Mouse (Mus musculus) adipocyte (in vitro differentiated cells): ENCODE measurements around the gene Asprv1.

Source experiments
- DNase-seq: peaks from one replicate; pipeline ENCODE4 v3.0.0-alpha.2; 2016; ENCODE audit warnings: low spot score

The Asprv1 gene

GRCm38 (mm10) chr6:86627946-86628345 is at the start of gene Asprv1:
Gene Asprv1 (plus strand): TSS chr6:86628164.
- no peak for DNase-seq

DNA sequence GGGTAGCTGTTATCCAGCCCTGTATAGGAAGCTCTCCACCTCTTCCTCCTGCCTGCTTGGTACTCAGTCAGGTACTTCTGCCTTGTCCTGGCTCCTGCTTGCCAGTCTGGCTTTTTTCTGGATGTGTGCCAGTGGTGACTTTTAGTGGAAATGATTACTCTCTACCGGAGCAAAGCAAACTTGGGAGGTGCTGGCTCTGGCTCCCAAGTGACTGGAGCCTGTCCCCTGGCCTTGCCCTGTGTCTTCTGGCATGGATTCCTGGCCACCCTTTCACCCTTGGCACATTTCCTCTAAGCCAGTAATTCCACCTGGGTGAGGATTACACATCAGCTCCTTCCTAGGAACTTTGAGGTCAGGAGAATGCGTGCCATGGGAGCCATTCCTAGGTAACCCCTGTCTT is 49.6 kb upstream of the Asprv1 start:
- DNase-seq: peak; percentile 58

GRCm38 (mm10) chr6:86579066-86579784 is 48.7 kb upstream of the Asprv1 start:
- peak; percentile 68 for DNase-seq

- DNase-seq: no peak
These were observed 48.0 kb upstream of the Asprv1 start for GRCm38 (mm10) chr6:86579926-86580325.

DNA sequence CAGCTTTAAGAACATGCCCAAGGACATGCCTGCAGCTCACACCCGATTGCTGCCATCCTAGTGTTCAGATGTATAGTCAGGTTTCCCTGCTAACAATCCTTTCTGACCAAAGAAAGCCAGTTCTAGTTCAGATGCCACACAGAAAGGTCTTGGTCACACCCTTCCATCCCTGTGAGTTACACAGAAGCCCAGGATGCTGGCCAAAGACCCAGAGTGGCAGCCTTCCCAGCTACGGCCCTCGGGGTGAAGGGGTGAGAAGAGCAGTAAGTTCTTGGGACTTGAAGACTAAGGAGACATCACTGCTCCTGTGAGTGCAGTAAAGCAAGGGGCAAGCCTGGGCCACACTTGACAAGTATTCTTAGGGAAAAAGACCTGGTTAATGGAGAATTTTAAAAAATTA is 44.8 kb upstream of the Asprv1 start:
- peak; percentile 79 for DNase-seq

DNA sequence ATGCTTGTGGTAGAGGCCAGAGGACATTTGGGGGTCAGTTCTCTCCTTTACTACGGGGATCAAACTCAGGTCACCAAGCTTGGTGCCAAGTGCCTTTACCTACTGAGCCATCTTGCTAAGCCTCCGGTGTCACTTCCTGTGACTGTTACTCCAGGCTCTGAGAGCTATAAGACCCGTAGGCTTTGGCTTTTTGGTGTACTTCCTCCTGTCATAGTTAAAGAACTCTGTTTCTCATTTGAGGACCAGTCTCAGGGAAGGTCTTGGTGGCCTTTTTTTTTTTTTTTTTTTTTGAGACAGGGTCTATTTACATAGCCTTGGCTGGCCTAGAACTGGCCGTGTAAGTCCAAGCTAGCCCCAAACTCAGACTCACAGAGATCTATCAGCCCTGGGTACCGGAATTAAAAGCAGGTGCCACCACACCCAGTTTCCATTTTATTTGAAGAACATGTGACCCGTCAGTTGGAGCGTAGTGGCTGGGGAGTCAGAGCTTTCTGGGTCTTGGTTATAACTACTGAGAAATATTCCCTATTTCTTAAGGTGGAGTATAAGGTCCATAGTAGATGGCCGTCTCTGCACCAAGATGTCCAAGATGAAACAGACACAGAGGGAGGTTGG is 44.3 kb upstream of the Asprv1 start:
- no peak for DNase-seq

GRCm38 (mm10) chr6:86584296-86585015 is 43.5 kb upstream of the Asprv1 start:
- DNase-seq: peak; percentile 93

DNA sequence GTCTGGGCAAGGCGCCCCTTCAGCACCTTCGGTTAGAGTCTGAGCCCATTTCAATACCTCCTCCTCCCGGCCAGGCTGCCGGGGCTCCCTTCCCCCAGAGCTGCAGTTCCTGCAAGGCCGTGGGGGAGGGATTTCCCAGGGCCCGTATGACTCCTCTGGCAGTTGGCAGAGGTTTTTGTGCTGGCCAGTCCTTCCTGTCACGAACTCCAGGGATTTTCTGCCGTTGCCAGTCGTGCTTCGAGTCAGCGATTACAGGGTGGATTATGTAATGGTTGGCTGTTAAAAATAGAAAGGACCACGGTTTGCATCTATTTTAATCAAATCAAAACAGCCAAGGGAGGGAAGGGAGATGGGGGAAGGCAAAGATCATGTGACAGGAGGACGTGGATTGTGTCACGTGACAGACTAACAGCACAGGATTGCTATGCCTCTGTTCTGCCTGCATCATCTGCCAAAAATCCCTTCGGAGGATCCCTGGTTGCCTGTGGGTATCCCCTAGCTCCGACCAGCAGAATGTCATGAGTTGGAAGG is 42.8 kb upstream of the Asprv1 start:
- DNase-seq: peak; percentile 100

DNA sequence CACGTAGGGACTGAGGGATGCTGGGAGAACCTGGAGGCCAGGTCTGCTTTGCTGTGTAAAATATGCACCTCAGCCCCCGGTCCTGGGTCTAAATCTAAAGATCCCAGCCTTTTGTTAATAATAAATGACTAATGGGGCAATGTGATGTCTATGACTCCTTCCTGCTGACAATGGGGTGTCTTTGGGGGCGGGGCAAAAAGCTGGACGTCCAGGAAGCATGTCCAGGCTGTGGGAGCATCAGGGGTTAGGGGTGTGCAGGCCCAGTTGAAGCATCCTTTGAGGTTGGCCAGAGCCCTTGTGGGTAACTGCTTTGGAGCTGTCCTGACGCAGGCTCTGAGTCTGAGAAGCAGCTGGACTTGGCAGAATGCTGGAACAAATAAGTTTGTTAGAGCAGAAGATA is 41.9 kb upstream of the Asprv1 start:
- no peak for DNase-seq

DNA sequence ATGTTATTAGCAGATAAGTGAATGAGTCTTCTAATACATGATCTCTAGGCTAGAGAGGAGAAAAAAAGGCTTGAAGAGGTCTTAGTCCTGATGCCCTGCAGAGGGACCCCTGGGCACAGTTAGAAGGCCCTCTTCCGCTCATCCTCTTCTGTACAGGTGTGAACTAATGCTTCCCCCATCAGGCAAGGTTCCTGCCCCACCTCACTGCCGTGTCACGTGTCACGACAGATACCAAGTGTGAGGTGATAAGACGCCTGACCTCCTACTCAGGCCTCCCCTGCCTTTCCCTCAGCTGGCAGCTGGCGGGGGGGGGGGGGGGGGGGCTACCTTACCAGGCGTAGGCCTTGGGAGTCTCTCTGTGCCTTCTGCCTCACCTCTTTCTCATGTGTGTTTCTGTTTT is 39.5 kb upstream of the Asprv1 start:
- DNase-seq: no peak

GRCm38 (mm10) chr6:86593146-86593897 is 34.6 kb upstream of the Asprv1 start:
- DNase-seq: no peak

- no peak for DNase-seq
These were observed 33.3 kb upstream of the Asprv1 start for GRCm38 (mm10) chr6:86594636-86595035.

- DNase-seq: no peak
These were observed 32.0 kb upstream of the Asprv1 start for GRCm38 (mm10) chr6:86595865-86596440.

DNA sequence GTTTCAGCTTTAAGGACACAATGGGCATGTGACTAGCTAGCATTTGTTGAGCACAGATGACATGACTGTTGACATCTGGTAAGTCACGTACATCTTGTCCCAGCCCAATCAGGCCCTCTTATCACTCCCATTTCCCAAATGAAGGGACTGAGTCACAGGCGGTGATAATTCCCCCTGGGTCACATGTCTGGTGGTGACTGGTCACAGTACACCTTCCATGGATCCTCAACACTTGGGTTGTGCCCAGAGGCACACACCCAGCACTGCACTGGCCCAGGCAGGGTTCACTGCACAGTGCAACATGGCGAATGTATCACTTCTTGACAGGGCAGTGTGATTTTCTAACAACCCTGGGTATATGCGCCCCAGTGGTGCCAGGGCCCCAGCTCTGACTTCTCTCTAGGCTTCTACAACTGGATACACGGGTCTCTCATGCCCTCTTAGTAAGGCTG is 29.2 kb upstream of the Asprv1 start:
- no peak for DNase-seq

GRCm38 (mm10) chr6:86599197-86599596 is 28.8 kb upstream of the Asprv1 start:
- DNase-seq: peak; percentile 87

DNA sequence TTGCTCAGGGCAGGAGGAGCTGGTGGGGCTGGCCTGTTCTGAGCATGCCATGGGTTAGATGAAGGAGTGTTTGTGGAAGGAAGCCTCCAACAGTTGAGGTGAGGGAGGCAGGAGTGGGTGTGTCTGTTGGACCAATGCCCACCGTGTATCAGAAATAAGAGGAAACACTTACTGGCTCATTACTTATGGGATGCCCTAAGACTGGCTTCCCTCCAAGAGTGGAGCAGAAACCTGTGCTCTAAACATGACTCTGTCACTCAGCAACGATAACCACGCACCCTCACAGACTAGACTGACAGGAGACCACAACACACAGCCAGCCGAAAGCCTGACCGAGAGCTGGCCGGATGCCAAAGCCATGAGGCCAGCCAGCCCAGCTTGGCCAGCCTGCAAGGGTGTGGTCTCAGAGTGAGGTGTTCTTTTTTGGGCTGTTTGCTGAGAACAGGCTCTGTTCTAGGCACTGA is 28.0 kb upstream of the Asprv1 start:
- DNase-seq: peak; percentile 76

GRCm38 (mm10) chr6:86605260-86605659 is 22.7 kb upstream of the Asprv1 start:
- DNase-seq: no peak

DNA sequence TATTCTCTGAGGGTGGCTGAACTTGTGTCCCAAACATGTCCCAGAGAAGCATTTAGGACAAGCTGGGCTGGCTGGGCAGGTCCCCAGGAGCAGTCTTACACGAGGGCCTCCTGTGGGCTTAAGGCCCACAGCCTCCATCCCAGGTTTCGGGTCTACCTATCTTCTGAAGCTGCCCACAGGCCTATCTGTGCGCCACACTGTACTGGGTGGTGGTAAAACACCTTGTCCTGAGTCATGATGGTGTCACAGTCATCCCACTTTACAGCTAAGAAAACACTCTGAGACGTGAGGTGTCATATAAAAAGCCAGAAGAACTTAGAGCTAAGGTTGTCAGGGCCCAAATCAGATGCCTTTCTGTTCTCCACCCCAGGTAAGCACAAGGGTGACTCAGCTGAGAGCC is 21.7 kb upstream of the Asprv1 start:
- DNase-seq: no peak

DNA sequence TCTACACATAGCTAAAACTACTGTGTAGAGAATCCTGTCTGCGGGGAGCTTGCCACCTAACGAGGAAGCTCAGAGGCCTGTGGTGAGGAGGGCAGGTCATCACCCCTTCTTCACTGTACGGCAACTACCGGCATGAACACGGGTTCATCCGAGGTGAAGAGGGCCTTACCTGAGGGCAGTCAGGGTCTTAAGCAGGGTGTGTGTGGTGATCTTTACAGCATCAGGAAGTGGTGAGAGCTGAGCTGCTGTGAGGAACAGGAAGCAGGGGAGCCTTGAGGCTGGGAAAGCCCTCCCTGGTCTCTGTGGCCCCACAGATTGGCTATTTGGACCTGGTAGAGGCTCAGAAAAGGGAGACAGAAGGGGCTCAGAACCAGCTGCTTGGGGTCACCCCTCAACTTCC is 20.5 kb upstream of the Asprv1 start:
- no peak for DNase-seq

GRCm38 (mm10) chr6:86609235-86609634 is 18.7 kb upstream of the Asprv1 start:
- no peak for DNase-seq

- DNase-seq: peak; percentile 66
These were observed 17.2 kb upstream of the Asprv1 start for GRCm38 (mm10) chr6:86610714-86611113.

DNA sequence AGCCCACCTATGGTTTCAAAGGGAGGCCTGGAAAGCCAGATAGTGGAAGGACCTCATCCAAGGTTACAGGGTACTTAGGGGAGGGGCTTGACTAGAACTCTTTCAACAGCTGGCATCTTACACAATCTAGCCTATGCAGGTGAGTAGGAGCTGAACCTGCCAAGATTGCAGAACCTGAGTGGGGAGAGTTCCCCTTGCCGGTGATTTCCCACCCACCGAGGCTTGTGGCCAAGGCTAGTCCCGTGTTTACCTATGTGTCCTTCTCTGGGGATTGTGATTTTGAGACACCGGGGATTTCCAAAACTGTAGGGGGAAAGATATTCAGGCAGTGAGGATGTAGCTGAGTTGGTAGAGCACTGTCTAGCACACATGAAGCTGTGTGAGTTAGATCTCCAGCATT is 12.7 kb upstream of the Asprv1 start:
- no peak for DNase-seq
